Mouse (Mus musculus) bone marrow macrophage, adult 2 months (primary cell): ENCODE results near the gene Vrk1. TPM values are rescaled to one million over a fixed set of nuclear protein-coding genes. Genes with fewer than 3 reads are reported as not detected.

Experiments used
- H3K27ac ChIP-seq: 2 replicates; pipeline ENCODE4 v1.5.1; 2012; ENCODE audit warnings: low read depth, low read length; ENCODE audit not compliant: insufficient read depth
- H3K4me1 ChIP-seq: 2 replicates; pipeline ENCODE4 v1.6.1; 2012; ENCODE audit warnings: low read length; ENCODE audit not compliant: control insufficient read depth, insufficient read depth
- H3K4me3 ChIP-seq: 2 replicates; pipeline ENCODE4 v1.5.1; 2012; ENCODE audit warnings: mild to moderate bottlenecking, low read length, moderate library complexity; ENCODE audit not compliant: insufficient read depth
- CTCF ChIP-seq: IDR thresholded peaks from 2 replicates; pipeline ENCODE4 v1.5.1; 2012; ENCODE audit warnings: low read depth, mild to moderate bottlenecking, low read length, moderate library complexity
- POLR2A ChIP-seq: IDR thresholded peaks from 2 replicates; pipeline ENCODE4 v1.6.1; 2012; ENCODE audit warnings: mild to moderate bottlenecking, low read depth, low read length, borderline replicate concordance
- polyA plus RNA-seq: library from polyadenylated mRNA; stranded (reverse); fragments of >200 nt; gene quantifications from 2 replicates; pipeline ENCODE4 v1.2.4, GENCODE M21; 2012; ENCODE audit not compliant: missing spikeins, insufficient read depth, insufficient read length

The Vrk1 gene
- polyA plus RNA-seq, 1 experiment: 37.0 TPM

- Histone ChIP-seq H3K27ac (no peak overlapping the region), H3K4me3 (no peak overlapping the region), H3K4me1 (peaks cover 15% of the 10 kb centered on the region)
- TF ChIP-seq CTCF: no peak
Observed at GRCm38 (mm10) chr12:106020063-106020462, 10.0 kb downstream of the Vrk1 start.

GRCm38 (mm10) chr12:106023652-106024051 lies 13.6 kb downstream of the Vrk1 start:
- Histone ChIP-seq H3K4me3 (no peak overlapping the region), H3K4me1 (peaks cover 23% of the 10 kb centered on the region), H3K27ac (no peak overlapping the region)
- TF ChIP-seq POLR2A: no peak
- no peak for TF ChIP-seq CTCF

GRCm38 (mm10) chr12:106025416-106025815 lies 15.4 kb downstream of the Vrk1 start:
- H3K4me3 ChIP-seq: no peak overlapping the region
- no peak for TF ChIP-seq CTCF
- TF ChIP-seq POLR2A: no peak
- no peak overlapping the region for H3K27ac ChIP-seq
- peaks cover 33% of the 10 kb centered on the region for H3K4me1 ChIP-seq

- H3K4me3 ChIP-seq: no peak overlapping the region
Observed at GRCm38 (mm10) chr12:106026385-106027134, 16.5 kb downstream of the Vrk1 start.

GRCm38 (mm10) chr12:106027372-106027771 lies 17.3 kb downstream of the Vrk1 start:
- H3K4me3 ChIP-seq: no peak overlapping the region
- no peak overlapping the region for H3K27ac ChIP-seq
- peaks cover 49% of the 10 kb centered on the region for H3K4me1 ChIP-seq
- no peak for TF ChIP-seq POLR2A
- TF ChIP-seq CTCF: no peak

More at GRCm38 (mm10) chr12:106026385-106027134, 16.5 kb downstream of the Vrk1 start:
- TF ChIP-seq CTCF (no peak), POLR2A (no peak)
- Histone ChIP-seq H3K27ac (no peak overlapping the region), H3K4me1 (peaks cover 41% of the 10 kb centered on the region)

- H3K4me3 ChIP-seq: no peak overlapping the region
- H3K4me1 ChIP-seq: peaks cover 54% of the 10 kb centered on the region
- peak overlapping the region; percentile 75 for H3K27ac ChIP-seq
- no peak for TF ChIP-seq POLR2A
- no peak for TF ChIP-seq CTCF
Observed at GRCm38 (mm10) chr12:106029582-106029981, 19.6 kb downstream of the Vrk1 start.

GRCm38 (mm10) chr12:106030146-106030745 lies 20.2 kb downstream of the Vrk1 start:
- Histone ChIP-seq H3K27ac (peak overlapping the region; percentile 86), H3K4me3 (peak overlapping the region; percentile 50), H3K4me1 (peaks cover 55% of the 10 kb centered on the region)
- TF ChIP-seq POLR2A (no peak), CTCF (no peak)

GRCm38 (mm10) chr12:106030796-106031195 lies 20.8 kb downstream of the Vrk1 start:
- peak overlapping the region; percentile 32; the same call in 1 of the 2 replicates for H3K4me3 ChIP-seq

GRCm38 (mm10) chr12:106031916-106032315 lies 21.9 kb downstream of the Vrk1 start:
- TF ChIP-seq CTCF (no peak), POLR2A (no peak)
- Histone ChIP-seq H3K4me1 (peaks cover 48% of the 10 kb centered on the region), H3K27ac (peak overlapping the region; percentile 78), H3K4me3 (no peak overlapping the region)

More at GRCm38 (mm10) chr12:106030796-106031195, 20.8 kb downstream of the Vrk1 start:
- Histone ChIP-seq H3K27ac (peak overlapping the region; percentile 86), H3K4me1 (peaks cover 52% of the 10 kb centered on the region)
- no peak for TF ChIP-seq POLR2A
- no peak for TF ChIP-seq CTCF

GRCm38 (mm10) chr12:106032361-106032760 lies 22.3 kb downstream of the Vrk1 start:
- Histone ChIP-seq H3K4me1 (peaks cover 46% of the 10 kb centered on the region), H3K4me3 (no peak overlapping the region)

More at GRCm38 (mm10) chr12:106032361-106032760, 22.3 kb downstream of the Vrk1 start:
- TF ChIP-seq CTCF: no peak
- no peak for TF ChIP-seq POLR2A
- H3K27ac ChIP-seq: peak overlapping the region; percentile 78
